Mouse (Mus musculus): ENCODE measurements around the gene BC030867.

GRCm38 (mm10) chr11:102257514-102257913 lies 8.8 kb downstream of the BC030867 start:
- TF ChIP-seq POLR2A (IDR thresholded peaks at IDR 0.05; ENCODE audit: insufficient read depth, low read depth, low read length) (no peak), CTCF (IDR thresholded peaks at IDR 0.05) (peak; percentile 47), EP300 (IDR thresholded peaks at IDR 0.05; ENCODE audit: insufficient read depth, low read depth, low read length) (no peak)
